Mouse (Mus musculus) lung, embryonic 16.5 days (tissue): ENCODE measurements around the gene Chst8. TPM values are rescaled to one million over a fixed set of nuclear protein-coding genes. Genes with fewer than 3 reads are reported as not detected.

Source experiments
- ATAC-seq: fragments of 200-750 bp; cut with Nextera tagmentation; 2 replicates; pipeline ENCODE4 v1.8.0; 2017; ENCODE audit warnings: low read depth, mild to moderate bottlenecking, moderate library complexity
- H3K27ac ChIP-seq: fragments of 300-500 bp; sonication (generic); 2 replicates; pipeline ENCODE4 v1.5.1; 2014; ENCODE audit warnings: mild to moderate bottlenecking, control low read depth, low read length
- H3K27me3 ChIP-seq: fragments of 300-500 bp; sonication (generic); 2 replicates; pipeline ENCODE4 v1.6.1; 2014; ENCODE audit warnings: low read depth, low read length, mixed read lengths; ENCODE audit not compliant: control insufficient read depth, insufficient read depth
- H3K36me3 ChIP-seq: fragments of 300-500 bp; sonication (generic); 2 replicates; pipeline ENCODE4 v1.6.1; 2014; ENCODE audit warnings: low read length; ENCODE audit not compliant: control insufficient read depth, insufficient read depth
- H3K4me1 ChIP-seq: fragments of 300-500 bp; sonication (generic); replicated peaks from 2 replicates; pipeline ENCODE4 v1.6.1; 2014; ENCODE audit warnings: low read length, mixed read lengths; ENCODE audit not compliant: control insufficient read depth, insufficient read depth
- H3K4me2 ChIP-seq: fragments of 300-500 bp; sonication (generic); 2 replicates; pipeline ENCODE4 v1.6.1; 2014; ENCODE audit warnings: low read depth, low read length, control low read depth
- H3K4me3 ChIP-seq: fragments of 300-500 bp; sonication (generic); 2 replicates; pipeline ENCODE4 v1.5.1; 2014; ENCODE audit warnings: mild to moderate bottlenecking, low read length, control low read depth
- H3K9ac ChIP-seq: fragments of 300-500 bp; sonication (generic); 2 replicates; pipeline ENCODE4 v1.6.1; 2014; ENCODE audit warnings: low read length, control low read depth
- H3K9me3 ChIP-seq: fragments of 300-500 bp; sonication (generic); 2 replicates; pipeline ENCODE4 v1.6.1; 2016; ENCODE audit warnings: low read length; ENCODE audit not compliant: control insufficient read depth
- WGBS: fragments of 180-500 bp; shearing (Covaris S2); extraction: QIAGEN DNeasy Blood & Tissue Kit; methylation state at CpG from one replicate; pipeline ENCODE4 v1.1.7; 2014; 5-methylcytosine and 5-hydroxymethylcytosine counted together
- polyA plus RNA-seq: library from polyadenylated mRNA; unstranded; fragments of >200 nt; fragmentation: Nextera tagmentation; extraction: Ambion mirVana; gene quantifications from 2 replicates; pipeline ENCODE4 v1.2.1, GENCODE M21; 2015

Gene Chst8
- polyA plus RNA-seq, 1 experiment from 2014 or later: 4.8 TPM

GRCm38 (mm10) chr7:34749753-34750152 is 62.8 kb downstream of the Chst8 start:
- H3K4me1 ChIP-seq: peaks cover 23% of the 10 kb centered on the region
- H3K4me2 ChIP-seq: no peak overlapping the region
- no peaks in the 10 kb centered on the region for H3K27me3 ChIP-seq
- no peak for ATAC-seq
- H3K27ac ChIP-seq: no peak overlapping the region
- H3K9me3 ChIP-seq: no peaks in the 10 kb centered on the region; the same call in 1 of the 2 replicates
- H3K4me3 ChIP-seq: no peak overlapping the region
- 60% methylated on average over 3 of the region's 3 CpGs for WGBS
- H3K9ac ChIP-seq: no peak overlapping the region
- no peaks in the 10 kb centered on the region for H3K36me3 ChIP-seq

GRCm38 (mm10) chr7:34748501-34748900 is 64.0 kb downstream of the Chst8 start:
- Histone ChIP-seq H3K27me3 (no peaks in the 10 kb centered on the region), H3K4me3 (no peak overlapping the region), H3K4me2 (no peak overlapping the region), H3K27ac (no peak overlapping the region), H3K9ac (no peak overlapping the region), H3K9me3 (no peaks in the 10 kb centered on the region; the same call in 1 of the 2 replicates), H3K36me3 (no peaks in the 10 kb centered on the region), H3K4me1 (peaks cover 23% of the 10 kb centered on the region)
- no peak for ATAC-seq
- WGBS: 69% methylated on average over 4 of the region's 4 CpGs

- WGBS: 34% methylated on average over 12 of the region's 12 CpGs
- peak overlapping the region; percentile 94 for H3K27ac ChIP-seq
These were observed 64.8 kb downstream of the Chst8 start for GRCm38 (mm10) chr7:34747661-34748060.

DNA sequence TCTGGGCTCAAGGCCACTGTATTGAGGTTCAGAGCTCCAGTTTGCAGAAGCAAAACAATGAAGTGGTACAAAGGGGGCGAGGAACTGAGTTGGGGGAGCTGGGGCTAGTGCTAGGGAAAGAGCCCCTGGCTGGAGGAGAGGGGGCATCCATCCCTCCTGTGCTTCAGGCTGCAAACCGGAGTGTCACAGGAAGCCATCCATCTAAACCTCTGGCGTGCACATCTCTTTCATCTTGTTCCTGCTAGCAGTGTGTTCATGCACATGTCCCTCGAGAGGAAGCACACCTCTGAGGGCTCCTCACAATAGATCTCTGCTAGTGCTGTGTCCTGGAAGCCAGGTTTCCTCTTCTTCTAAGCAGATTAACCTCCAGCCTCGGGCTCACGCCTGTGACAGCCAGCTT is 65.9 kb downstream of the Chst8 start:
- H3K36me3 ChIP-seq: no peaks in the 10 kb centered on the region
- H3K4me3 ChIP-seq: no peak overlapping the region
- no peak for ATAC-seq
- peaks cover 15% of the 10 kb centered on the region for H3K4me1 ChIP-seq
- no peaks in the 10 kb centered on the region for H3K27me3 ChIP-seq
- peak overlapping the region; percentile 94 for H3K27ac ChIP-seq
- WGBS: 25% methylated on average over 6 of the region's 6 CpGs
- peak overlapping the region; percentile 9; the same call in 1 of the 2 replicates for H3K9ac ChIP-seq
- H3K4me2 ChIP-seq: no peak overlapping the region
- H3K9me3 ChIP-seq: no peaks in the 10 kb centered on the region; the same call in 1 of the 2 replicates

More at GRCm38 (mm10) chr7:34747661-34748060, 64.8 kb downstream of the Chst8 start:
- H3K4me2 ChIP-seq: no peak overlapping the region
- no peak overlapping the region for H3K9ac ChIP-seq
- no peaks in the 10 kb centered on the region for H3K36me3 ChIP-seq
- no peaks in the 10 kb centered on the region; the same call in 1 of the 2 replicates for H3K9me3 ChIP-seq
- peaks cover 21% of the 10 kb centered on the region for H3K4me1 ChIP-seq
- H3K4me3 ChIP-seq: no peak overlapping the region
- no peak for ATAC-seq
- H3K27me3 ChIP-seq: no peaks in the 10 kb centered on the region

DNA sequence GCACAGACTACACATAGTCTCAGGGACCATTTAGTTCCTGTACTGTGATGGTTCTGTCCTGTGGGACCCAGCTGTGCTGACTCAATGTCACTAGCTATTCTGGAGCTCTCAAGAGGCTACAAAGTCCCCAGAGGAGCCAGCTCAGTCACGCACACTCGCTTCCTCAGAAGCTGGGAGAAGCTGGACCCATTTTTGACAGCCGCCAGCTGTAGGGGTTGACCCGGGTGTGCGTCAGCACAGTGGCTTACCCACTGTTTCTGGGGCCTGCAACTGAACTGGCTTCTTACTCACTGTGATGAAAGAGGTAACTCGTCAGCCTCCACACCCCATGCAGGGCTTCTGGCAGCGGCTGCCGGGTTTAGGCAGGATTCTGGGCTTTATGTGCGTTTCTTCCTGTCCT is 66.3 kb downstream of the Chst8 start:
- Histone ChIP-seq H3K9me3 (no peaks in the 10 kb centered on the region; the same call in 1 of the 2 replicates), H3K27ac (peak overlapping the region; percentile 98), H3K9ac (no peak overlapping the region; the same call in 1 of the 2 replicates), H3K27me3 (no peaks in the 10 kb centered on the region), H3K4me3 (no peak overlapping the region), H3K4me2 (no peak overlapping the region), H3K36me3 (no peaks in the 10 kb centered on the region), H3K4me1 (peaks cover 11% of the 10 kb centered on the region; the same call in 1 of the 2 replicates)
- 27% methylated on average over 9 of the region's 9 CpGs for WGBS
- ATAC-seq: peak; percentile 90

GRCm38 (mm10) chr7:34745426-34745825 is 67.1 kb downstream of the Chst8 start:
- WGBS: 37% methylated on average over 9 of the region's 9 CpGs
- H3K4me2 ChIP-seq: peak overlapping the region; percentile 32; the same call in 1 of the 2 replicates
- no peak overlapping the region for H3K4me3 ChIP-seq
- peak; percentile 67 for ATAC-seq
- peak overlapping the region; percentile 98 for H3K27ac ChIP-seq
- no peaks in the 10 kb centered on the region for H3K27me3 ChIP-seq
- H3K36me3 ChIP-seq: no peaks in the 10 kb centered on the region
- H3K9ac ChIP-seq: peak overlapping the region; percentile 34
- H3K9me3 ChIP-seq: no peaks in the 10 kb centered on the region; the same call in 1 of the 2 replicates
- peaks cover 11% of the 10 kb centered on the region; the same call in 1 of the 2 replicates for H3K4me1 ChIP-seq

GRCm38 (mm10) chr7:34744994-34745393 is 67.5 kb downstream of the Chst8 start:
- no peak overlapping the region for H3K4me2 ChIP-seq
- 44% methylated on average over 8 of the region's 8 CpGs for WGBS
- H3K4me1 ChIP-seq: peaks cover 11% of the 10 kb centered on the region; the same call in 1 of the 2 replicates
- no peaks in the 10 kb centered on the region for H3K27me3 ChIP-seq
- ATAC-seq: peak; percentile 53
- no peak overlapping the region for H3K4me3 ChIP-seq
- no peak overlapping the region for H3K9ac ChIP-seq
- H3K36me3 ChIP-seq: no peaks in the 10 kb centered on the region
- no peaks in the 10 kb centered on the region; the same call in 1 of the 2 replicates for H3K9me3 ChIP-seq
- peak overlapping the region; percentile 98 for H3K27ac ChIP-seq

DNA sequence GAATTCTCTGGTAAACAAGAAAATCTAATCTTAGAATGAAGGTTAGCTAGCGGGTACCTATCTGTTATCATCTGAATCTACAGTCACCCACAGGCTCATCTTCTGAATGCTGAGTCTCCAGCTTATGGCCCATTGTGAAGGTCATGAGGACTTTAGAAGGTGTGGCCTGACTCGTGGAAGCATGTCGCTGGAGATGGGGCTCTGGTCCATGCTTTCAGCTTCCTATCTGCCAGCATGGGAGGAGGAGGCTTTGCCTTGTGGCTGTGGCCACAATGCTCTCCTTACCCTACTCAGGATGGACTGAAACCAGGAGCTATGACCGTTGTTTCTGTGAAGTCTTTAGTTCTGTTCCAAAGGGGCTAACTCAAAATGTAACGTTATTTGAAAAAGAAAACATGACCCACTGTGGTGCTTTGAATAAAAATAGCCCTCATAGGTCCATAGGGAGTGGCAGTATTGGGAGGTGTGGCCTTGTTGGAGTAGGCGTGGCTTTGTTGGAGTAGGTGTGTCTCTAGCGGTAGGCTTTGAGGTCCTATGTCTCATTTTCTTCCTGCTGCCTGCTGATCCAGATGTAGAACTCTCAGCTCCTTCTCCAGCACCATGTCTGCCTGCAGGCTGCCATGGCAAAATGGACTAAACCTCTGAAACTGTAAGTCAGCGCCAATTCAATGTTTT is 69.0 kb downstream of the Chst8 start:
- no peak for ATAC-seq
- Histone ChIP-seq H3K27ac (no peak overlapping the region), H3K4me3 (no peak overlapping the region), H3K36me3 (no peaks in the 10 kb centered on the region), H3K4me2 (no peak overlapping the region), H3K4me1 (peaks cover 9% of the 10 kb centered on the region; the same call in 1 of the 2 replicates), H3K27me3 (no peaks in the 10 kb centered on the region), H3K9ac (no peak overlapping the region), H3K9me3 (no peaks in the 10 kb centered on the region)
- WGBS: 75% methylated on average over 8 of the region's 8 CpGs

- H3K9ac ChIP-seq: no peak overlapping the region
- H3K27me3 ChIP-seq: no peaks in the 10 kb centered on the region
- H3K9me3 ChIP-seq: no peaks in the 10 kb centered on the region
- no peak overlapping the region for H3K4me3 ChIP-seq
- 96% methylated on average over 8 of the region's 8 CpGs for WGBS
- ATAC-seq: no peak
- H3K36me3 ChIP-seq: no peaks in the 10 kb centered on the region
- H3K4me2 ChIP-seq: no peak overlapping the region
- H3K27ac ChIP-seq: no peak overlapping the region
- H3K4me1 ChIP-seq: no peaks in the 10 kb centered on the region
These were observed 73.1 kb downstream of the Chst8 start for GRCm38 (mm10) chr7:34739371-34739770.
